Mouse (Mus musculus) liver, embryonic 11.5 days (tissue): ENCODE results near the gene Setdb1. TPM values are rescaled to one million over a fixed set of nuclear protein-coding genes. Genes with fewer than 3 reads are reported as not detected.
"Not testable (repeated sequence)": the region's sequence is repeated elsewhere in the genome, so short reads cannot be mapped to it uniquely, and the experiment has no call there.

ENCODE experiments used
- ATAC-seq: fragments of 200-750 bp; cut with Nextera tagmentation; replicated peaks from 2 replicates; pipeline ENCODE4 v1.8.0; 2017; ENCODE audit warnings: moderate number of reproducible peaks, mild to moderate bottlenecking, moderate TSS enrichment, moderate library complexity; ENCODE audit not compliant: low FRiP score
- DNase-seq: peaks from one replicate; pipeline ENCODE4 v3.0.0-alpha.2; 2017; ENCODE audit warnings: low spot score
- H3K27ac ChIP-seq: fragments of 300-500 bp; sonication (generic); 2 replicates; pipeline ENCODE4 v1.5.1; 2014; ENCODE audit warnings: mild to moderate bottlenecking, low read depth, low read length, control low read depth
- H3K27me3 ChIP-seq: fragments of 300-500 bp; sonication (generic); replicated peaks from 2 replicates; pipeline ENCODE4 v1.6.1; 2014; ENCODE audit warnings: low read length, mixed read lengths; ENCODE audit not compliant: control insufficient read depth, insufficient read depth
- H3K36me3 ChIP-seq: fragments of 300-500 bp; sonication (generic); 2 replicates; pipeline ENCODE4 v1.6.1; 2014; ENCODE audit warnings: mild to moderate bottlenecking, low read length, moderate library complexity, mixed read lengths; ENCODE audit not compliant: control insufficient read depth, insufficient read depth
- H3K4me1 ChIP-seq: fragments of 300-500 bp; sonication (generic); replicated peaks from 2 replicates; pipeline ENCODE4 v1.6.1; 2014; ENCODE audit warnings: low read length, mixed read lengths; ENCODE audit not compliant: control insufficient read depth, insufficient read depth
- H3K4me2 ChIP-seq: fragments of 300-500 bp; sonication (generic); 2 replicates; pipeline ENCODE4 v1.6.1; 2014; ENCODE audit warnings: mild to moderate bottlenecking, control low read depth, moderate library complexity
- H3K4me3 ChIP-seq: fragments of 300-500 bp; sonication (generic); 2 replicates; pipeline ENCODE4 v1.5.1; 2014; ENCODE audit warnings: low read depth, low read length, control low read depth
- H3K9ac ChIP-seq: fragments of 300-500 bp; sonication (generic); 2 replicates; pipeline ENCODE4 v1.6.1; 2014; ENCODE audit warnings: low read depth, low read length, control low read depth
- H3K9me3 ChIP-seq: fragments of 300-500 bp; sonication (generic); 2 replicates; pipeline ENCODE4 v1.6.1; 2016; ENCODE audit warnings: low read length, inconsistent platforms, mixed read lengths; ENCODE audit not compliant: control insufficient read depth
- WGBS: fragments of 180-500 bp; shearing (Covaris S2); extraction: QIAGEN DNeasy Blood & Tissue Kit; methylation state at CpG from one replicate; pipeline ENCODE4 v1.1.7; 2014; 5-methylcytosine and 5-hydroxymethylcytosine counted together
- polyA plus RNA-seq: library from polyadenylated mRNA; unstranded; fragments of >200 nt; fragmentation: Nextera tagmentation; extraction: Ambion mirVana; gene quantifications from 2 replicates; pipeline ENCODE4 v1.2.1, GENCODE M21; 2014

The Setdb1 gene
- 47.0 and 57.6 TPM in 2 replicates for polyA plus RNA-seq

- peak; percentile 94 for ATAC-seq
Observed at GRCm38 (mm10) chr3:95356701-95357449, at the start of gene Setdb1. Setdb1 (minus strand) TSS chr3:95357202.

GRCm38 (mm10) chr3:95402741-95403140 lies 45.7 kb upstream of the Setdb1 start, which contains the start of gene 4930558C23Rik:
4930558C23Rik (minus strand) TSS chr3:95402841.
- Histone ChIP-seq H3K27me3 (no peaks in the 10 kb centered on the region), H3K4me2 (no peak within 1 kb of the TSS), H3K4me3 (no peak within 1 kb of the TSS), H3K4me1 (no peaks in the 10 kb centered on the region), H3K27ac (no peak within 1 kb of the TSS), H3K36me3 (no peaks in the 10 kb centered on the region), H3K9me3 (no peaks in the 10 kb centered on the region), H3K9ac (no peak within 1 kb of the TSS)
- WGBS = 80% methylated on average over 3 of the region's 3 CpGs
- DNase-seq = no peak
- ATAC-seq = no peak

More at GRCm38 (mm10) chr3:95356701-95357449, at the start of gene Setdb1:
- WGBS = under 1% methylated on average over 33 of the region's 57 CpGs
- peak; percentile 93 for DNase-seq
- peak within 1 kb of the TSS; percentile 65 for H3K4me3 ChIP-seq
- not testable (repeated sequence) for H3K9me3 ChIP-seq, H3K27me3 ChIP-seq, H3K36me3 ChIP-seq, H3K4me1 ChIP-seq
- H3K9ac ChIP-seq = peak within 1 kb of the TSS; percentile 74
- H3K4me2 ChIP-seq = peak within 1 kb of the TSS; percentile 52
- peak within 1 kb of the TSS; percentile 11; the same call in 1 of the 2 replicates for H3K27ac ChIP-seq

GRCm38 (mm10) chr3:95394385-95394784 lies 37.4 kb upstream of the Setdb1 start:
- 80% methylated on average over 4 of the region's 4 CpGs for WGBS
- H3K27me3 ChIP-seq = no peaks in the 10 kb centered on the region
- H3K9ac ChIP-seq = no peak overlapping the region
- DNase-seq = no peak
- H3K4me3 ChIP-seq = no peak overlapping the region
- no peak overlapping the region for H3K4me2 ChIP-seq
- no peaks in the 10 kb centered on the region for H3K9me3 ChIP-seq
- no peak overlapping the region for H3K27ac ChIP-seq
- no peaks in the 10 kb centered on the region for H3K4me1 ChIP-seq
- no peak for ATAC-seq
- no peaks in the 10 kb centered on the region for H3K36me3 ChIP-seq

- Histone ChIP-seq H3K36me3 (no peaks in the 10 kb centered on the region), H3K9me3 (no peaks in the 10 kb centered on the region), H3K9ac (no peak overlapping the region), H3K27me3 (no peaks in the 10 kb centered on the region), H3K4me1 (no peaks in the 10 kb centered on the region), H3K27ac (no peak overlapping the region), H3K4me2 (no peak overlapping the region), H3K4me3 (no peak overlapping the region)
- DNase-seq = no peak
- WGBS = 57% methylated on average over 5 of the region's 5 CpGs
- ATAC-seq = no peak
Observed at GRCm38 (mm10) chr3:95385401-95386075, 28.5 kb upstream of the Setdb1 start.

- H3K9me3 ChIP-seq = peaks cover 10% of the 10 kb centered on the region; the same call in 1 of the 2 replicates
- H3K9ac ChIP-seq = no peak overlapping the region
- DNase-seq (no peak), ATAC-seq (no peak)
- H3K27ac ChIP-seq = no peak overlapping the region
- WGBS = 89% methylated on average over 10 of the region's 10 CpGs
- H3K4me1 ChIP-seq = no peaks in the 10 kb centered on the region
- H3K4me3 ChIP-seq = no peak overlapping the region
- no peaks in the 10 kb centered on the region for H3K36me3 ChIP-seq
- H3K4me2 ChIP-seq = no peak overlapping the region
- H3K27me3 ChIP-seq = no peaks in the 10 kb centered on the region
Observed at GRCm38 (mm10) chr3:95373208-95373607, 16.2 kb upstream of the Setdb1 start.

GRCm38 (mm10) chr3:95370101-95370500 lies 13.1 kb upstream of the Setdb1 start:
- no peaks in the 10 kb centered on the region for H3K36me3 ChIP-seq
- H3K27ac ChIP-seq = no peak overlapping the region
- no peak overlapping the region for H3K4me3 ChIP-seq
- ATAC-seq = no peak
- H3K9me3 ChIP-seq = no peaks in the 10 kb centered on the region
- DNase-seq = no peak
- no peaks in the 10 kb centered on the region for H3K27me3 ChIP-seq
- no peaks in the 10 kb centered on the region for H3K4me1 ChIP-seq
- H3K4me2 ChIP-seq = no peak overlapping the region
- no peak overlapping the region for H3K9ac ChIP-seq

GRCm38 (mm10) chr3:95360276-95360675 lies 3.3 kb upstream of the Setdb1 start:
- H3K27ac ChIP-seq = peak overlapping the region; percentile 48
- H3K4me3 ChIP-seq, H3K9ac ChIP-seq, H3K9me3 ChIP-seq, H3K4me1 ChIP-seq, H3K4me2 ChIP-seq, H3K27me3 ChIP-seq, H3K36me3 ChIP-seq, ATAC-seq, DNase-seq: not testable (repeated sequence)
- 50% methylated on average over 3 of the region's 3 CpGs for WGBS

GRCm38 (mm10) chr3:95357746-95358145 lies 744 bp upstream of the Setdb1 start:
- H3K27ac ChIP-seq = no peak overlapping the region
- no peak overlapping the region for H3K9ac ChIP-seq
- 93% methylated on average over 2 of the region's 2 CpGs for WGBS
- H3K27me3 ChIP-seq = no peaks in the 10 kb centered on the region
- DNase-seq (no peak), ATAC-seq (no peak)
- H3K4me3 ChIP-seq = no peak overlapping the region
- peaks cover 4% of the 10 kb centered on the region for H3K4me1 ChIP-seq
- no peak overlapping the region for H3K4me2 ChIP-seq
- H3K36me3 ChIP-seq = peaks cover 6% of the 10 kb centered on the region; the same call in 1 of the 2 replicates
- H3K9me3 ChIP-seq = no peaks in the 10 kb centered on the region
